Mouse (Mus musculus): ENCODE measurements around the gene Hdac1.
A peak's percentile ranks its signal among the peaks of the same experiment; 100 is the strongest.

Hdac1 gene

DNA sequence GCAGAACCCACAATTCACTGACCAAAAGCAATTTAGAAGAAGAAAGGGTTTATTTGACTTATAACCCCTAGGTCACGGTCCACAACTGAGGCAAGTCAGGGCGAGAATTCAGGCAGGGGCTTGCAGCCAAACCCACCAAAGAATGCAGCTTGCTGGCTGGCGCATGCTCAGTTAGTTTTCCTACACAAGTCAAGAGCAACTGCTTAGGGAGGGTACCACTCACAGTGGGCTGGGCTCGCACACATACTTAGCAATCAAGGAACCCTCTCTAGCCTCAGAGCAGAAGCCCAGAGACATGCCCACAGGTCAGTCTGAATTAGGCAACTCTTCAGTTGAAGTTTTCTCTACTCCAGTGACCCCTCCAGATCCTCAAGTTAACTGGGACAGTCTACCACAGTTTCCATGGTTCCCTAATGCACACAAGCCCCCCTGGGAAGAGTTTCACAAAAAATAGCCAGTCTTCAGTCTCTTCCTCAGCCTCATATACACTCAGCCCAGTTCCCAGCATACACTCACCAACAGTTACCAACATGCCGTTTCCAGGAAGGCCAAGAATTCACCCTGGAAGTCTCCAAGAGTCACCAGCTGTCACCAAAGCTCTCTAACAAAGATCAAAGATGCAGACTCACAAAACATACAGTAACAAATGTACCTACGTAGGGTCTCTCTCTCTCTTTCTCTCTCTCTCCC lies 31.6 kb downstream of the Hdac1 start:
- DNase-seq (ENCODE audit: low read depth) = no peak

- DNase-seq (ENCODE audit: low read depth) = no peak
Measured at GRCm38 (mm10) chr4:129509650-129510049, 32.9 kb downstream of the Hdac1 start.

DNA sequence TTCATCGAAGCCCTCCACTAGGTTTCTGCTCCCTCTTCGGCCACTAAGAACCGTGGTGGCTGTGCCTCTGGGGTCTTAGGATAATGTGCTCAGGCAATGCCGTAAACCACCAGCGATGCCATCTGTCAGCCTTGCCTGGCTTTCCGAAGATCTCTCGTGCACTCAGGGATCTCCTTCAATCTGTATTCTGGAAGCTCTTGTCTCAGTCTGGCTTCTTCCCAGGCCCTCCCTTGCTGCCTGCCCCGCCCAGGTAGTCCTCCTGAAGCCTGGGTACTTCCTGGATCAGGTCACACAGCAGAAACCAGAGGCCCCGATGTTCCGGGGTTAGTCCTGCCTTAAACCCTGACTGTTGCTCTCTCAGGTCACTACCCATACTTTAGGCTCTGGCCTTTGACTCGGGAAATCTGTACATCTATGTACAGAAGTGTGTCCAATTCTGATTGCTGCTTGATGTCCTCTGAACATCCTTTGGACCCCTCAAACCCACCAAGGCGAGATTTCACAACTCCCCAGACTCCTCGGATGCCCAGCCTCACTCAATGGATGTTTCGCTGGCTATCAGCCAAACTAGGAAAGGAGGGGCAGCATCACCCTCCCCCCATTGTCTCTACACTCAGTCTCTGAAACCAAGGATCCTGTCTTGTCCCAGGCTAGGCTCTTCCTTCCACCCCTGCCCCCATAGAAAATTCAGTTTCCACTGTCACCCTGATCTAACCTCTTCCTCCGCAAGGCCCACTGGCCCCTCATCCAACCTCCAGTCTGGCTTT lies 33.5 kb downstream of the Hdac1 start:
- DNase-seq (ENCODE audit: low read depth) = no peak

DNA sequence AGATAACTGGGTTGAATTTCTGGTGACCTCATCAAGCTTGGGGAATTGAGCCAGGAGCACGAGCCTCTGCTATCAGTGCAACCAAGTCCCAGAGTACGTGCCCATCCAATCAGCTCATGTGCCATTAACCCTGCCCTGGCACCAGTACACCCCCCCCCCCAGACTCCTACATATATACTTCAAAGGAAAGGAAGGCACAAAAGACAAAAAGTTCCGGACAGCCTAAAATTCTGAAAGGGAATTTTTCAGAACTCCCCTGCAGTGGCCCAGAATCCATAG lies 34.3 kb downstream of the Hdac1 start:
- no peak for DNase-seq (ENCODE audit: low read depth)

DNA sequence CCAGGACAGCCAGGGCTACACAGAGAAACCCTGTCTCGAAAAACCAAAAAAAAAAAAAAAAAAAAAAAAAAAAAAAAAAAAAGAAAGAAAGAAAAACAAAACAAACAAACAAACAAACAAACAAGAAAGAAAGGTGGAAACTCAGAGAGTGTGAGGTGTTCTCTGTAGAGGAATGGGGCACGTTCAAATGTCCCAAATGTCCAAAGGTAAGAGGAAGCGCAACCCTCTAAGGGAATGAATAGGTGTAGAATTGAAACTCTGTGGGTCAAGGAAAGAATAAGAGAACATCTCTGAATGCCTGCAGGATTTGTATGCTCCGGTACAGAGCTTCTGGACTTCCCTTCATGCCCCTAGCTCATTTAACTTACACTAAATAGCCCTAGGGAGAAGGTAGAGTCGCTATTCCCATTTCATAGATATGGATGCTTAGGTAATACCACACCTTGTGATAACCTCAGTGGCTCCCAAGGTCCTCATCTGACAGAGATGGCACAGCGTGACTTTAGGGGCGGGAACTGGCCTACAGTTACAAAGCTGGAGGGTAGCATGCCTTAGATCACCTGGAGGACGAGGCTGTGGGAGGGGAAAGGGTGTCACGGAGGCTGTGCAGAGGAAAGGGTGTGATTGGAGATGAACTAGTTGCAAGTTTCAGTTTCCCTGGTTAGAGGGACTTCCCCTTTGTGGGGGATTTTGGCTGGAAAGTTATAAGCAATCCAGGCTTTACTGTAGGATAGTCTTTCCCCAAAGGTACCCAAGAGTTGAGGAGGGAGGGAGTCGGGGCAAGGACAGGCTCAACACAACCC lies 34.9 kb downstream of the Hdac1 start:
- peak; percentile 36 for DNase-seq (ENCODE audit: low read depth)

GRCm38 (mm10) chr4:129505511-129505910 lies 37.0 kb downstream of the Hdac1 start:
- DNase-seq (ENCODE audit: low read depth) = no peak

DNA sequence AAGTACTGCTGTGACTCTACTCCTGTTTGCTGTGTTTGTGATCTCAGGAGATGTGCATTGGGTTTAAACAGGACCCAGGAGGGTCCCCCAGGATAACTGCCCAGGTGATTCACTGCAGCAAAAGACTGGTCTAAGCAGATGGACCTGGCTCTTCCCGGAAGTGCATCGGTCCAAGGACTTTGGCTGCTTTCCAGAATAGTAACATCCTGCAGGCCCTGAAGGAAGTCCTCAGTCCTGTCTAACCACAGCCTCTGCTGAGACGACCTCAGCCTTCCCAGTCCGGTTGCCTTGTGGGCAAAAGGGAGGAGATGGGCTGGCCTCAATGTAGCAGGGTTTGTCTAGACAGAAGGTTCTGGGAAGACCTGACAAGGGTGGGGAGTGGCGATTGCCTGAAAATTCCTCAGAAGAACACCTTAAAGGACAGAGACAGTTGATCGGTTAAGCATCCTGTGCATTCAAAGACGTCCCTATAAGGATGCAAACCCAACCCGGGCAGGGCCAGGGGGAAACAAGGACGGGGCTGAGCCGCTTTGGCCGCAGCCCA lies 39.5 kb downstream of the Hdac1 start:
- no peak for DNase-seq (ENCODE audit: low read depth)

- DNase-seq (ENCODE audit: low read depth) = no peak
Measured at GRCm38 (mm10) chr4:129502327-129502888, 40.1 kb downstream of the Hdac1 start.

DNA sequence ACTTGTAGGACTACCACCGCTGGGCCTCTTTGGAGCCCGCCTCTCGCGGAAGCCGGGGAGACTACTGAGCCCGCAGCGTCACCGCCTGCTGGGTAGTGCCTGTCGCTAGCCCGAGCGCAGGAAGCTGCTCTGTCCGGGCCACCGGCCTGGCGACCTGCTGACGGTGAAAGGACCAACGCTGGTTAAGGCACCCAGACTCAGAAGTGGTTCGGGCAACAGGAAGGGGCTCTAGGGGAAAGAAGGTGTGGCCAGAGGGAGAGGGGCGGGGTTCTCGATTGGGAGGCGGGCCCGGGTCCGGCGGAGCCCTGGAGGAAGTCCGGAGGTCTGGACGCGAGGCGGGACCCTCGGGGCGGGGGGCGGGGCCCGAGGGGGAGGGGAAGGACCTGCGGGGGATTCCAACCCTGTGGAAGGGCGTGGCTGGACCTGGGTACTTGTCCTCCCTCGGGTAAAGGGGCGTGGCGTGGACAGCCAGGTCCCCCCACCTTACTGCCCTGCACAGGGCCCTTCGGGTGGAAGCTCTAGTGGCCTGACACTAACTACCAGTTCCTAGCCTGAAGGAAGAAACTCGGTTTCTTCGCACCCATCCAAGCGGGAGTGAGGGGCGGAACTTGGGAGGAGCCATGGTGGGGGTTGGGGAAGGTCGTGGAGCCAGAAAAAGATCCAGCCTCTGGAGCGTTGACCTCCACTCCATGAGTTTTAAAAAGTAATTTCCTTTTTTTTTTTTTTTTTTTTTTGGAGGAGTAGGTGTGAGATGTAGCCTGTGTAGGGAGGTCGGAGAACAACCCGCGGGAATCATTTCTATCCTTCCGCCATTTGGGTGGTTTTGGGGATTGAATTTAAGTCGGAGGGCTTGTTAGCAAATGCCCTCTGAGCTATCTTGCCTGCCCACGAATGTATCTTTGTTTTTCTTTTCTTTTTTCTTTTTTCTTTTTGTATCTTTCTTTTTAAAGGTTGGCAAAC lies 41.6 kb downstream of the Hdac1 start:
- DNase-seq (ENCODE audit: low read depth) = peak; percentile 74

GRCm38 (mm10) chr4:129500017-129500416 lies 42.5 kb downstream of the Hdac1 start:
- no peak for DNase-seq (ENCODE audit: low read depth)

DNA sequence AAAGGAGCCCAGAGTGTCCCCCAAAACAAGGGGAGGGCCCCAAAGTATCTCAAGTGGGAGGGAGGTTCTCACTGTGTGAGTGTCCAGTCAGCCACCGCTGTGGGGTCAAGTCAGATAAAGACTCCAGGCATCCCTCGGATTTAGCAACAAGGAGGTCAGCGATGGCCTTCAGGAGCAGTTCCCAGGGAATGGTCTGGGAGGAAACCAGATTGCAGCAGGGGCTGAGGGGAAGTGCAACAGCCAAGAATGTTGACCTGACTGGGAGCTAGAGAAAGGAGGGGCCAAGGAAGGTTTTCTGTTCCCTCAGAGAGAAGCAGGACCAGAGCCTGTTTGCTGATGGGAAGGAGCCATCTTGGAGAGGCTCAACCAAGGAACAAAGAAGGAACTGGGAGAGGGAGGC lies 43.6 kb downstream of the Hdac1 start:
- no peak for DNase-seq (ENCODE audit: low read depth)

DNA sequence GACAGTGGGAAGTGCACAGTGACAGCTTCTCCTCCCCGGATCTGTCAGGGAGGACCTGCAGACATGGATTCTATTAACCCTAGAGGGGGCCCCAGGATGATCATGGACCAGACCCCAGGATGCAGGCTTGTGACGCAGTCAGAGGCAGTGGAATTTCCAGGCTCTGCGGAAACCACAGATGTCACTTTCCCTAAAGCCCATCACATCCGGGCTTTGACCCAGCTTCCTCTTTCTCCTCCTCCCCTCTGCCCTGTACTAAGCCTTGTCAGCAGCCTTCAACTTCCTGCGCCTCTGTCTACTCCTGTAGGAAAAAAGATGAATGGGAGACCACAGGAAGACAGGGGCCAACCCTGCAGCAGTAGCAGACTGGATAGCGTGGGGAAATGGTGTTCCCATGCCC lies 45.9 kb downstream of the Hdac1 start:
- peak; percentile 46 for DNase-seq (ENCODE audit: low read depth)

GRCm38 (mm10) chr4:129495672-129496562 lies 46.6 kb downstream of the Hdac1 start:
- DNase-seq (ENCODE audit: low read depth) = peak; percentile 42

- DNase-seq (ENCODE audit: low read depth) = no peak
Measured at GRCm38 (mm10) chr4:129494681-129495080, 47.8 kb downstream of the Hdac1 start.

GRCm38 (mm10) chr4:129490972-129491880 lies 51.3 kb downstream of the Hdac1 start, which contains the start of the genes Tssk3 and Fam229a:
TSS of gene Tssk3 (minus strand) at chr4:129491022.
TSS of gene Fam229a (plus strand) at chr4:129491190.
- no peak for DNase-seq (ENCODE audit: low read depth)

DNA sequence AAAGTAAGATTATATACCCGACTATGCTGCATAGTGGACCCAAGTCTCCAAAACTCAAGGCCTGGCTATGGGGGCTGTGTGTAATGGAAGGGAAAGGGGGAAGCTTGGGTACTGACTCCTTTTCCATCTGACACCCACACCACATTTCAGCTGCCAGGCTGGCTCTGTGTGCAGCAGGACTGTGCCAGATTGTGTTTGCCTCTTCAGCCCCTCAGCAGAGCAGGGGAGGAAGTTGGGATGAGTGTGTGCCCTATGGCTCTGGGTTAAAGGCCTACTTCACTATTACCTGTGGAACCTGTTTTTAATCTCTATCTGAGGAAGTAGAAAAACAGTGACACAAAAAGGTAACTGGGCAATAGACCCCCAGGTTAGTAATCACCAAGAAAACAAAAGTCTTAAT lies 61.4 kb downstream of the Hdac1 start:
- DNase-seq (ENCODE audit: low read depth) = no peak

DNA sequence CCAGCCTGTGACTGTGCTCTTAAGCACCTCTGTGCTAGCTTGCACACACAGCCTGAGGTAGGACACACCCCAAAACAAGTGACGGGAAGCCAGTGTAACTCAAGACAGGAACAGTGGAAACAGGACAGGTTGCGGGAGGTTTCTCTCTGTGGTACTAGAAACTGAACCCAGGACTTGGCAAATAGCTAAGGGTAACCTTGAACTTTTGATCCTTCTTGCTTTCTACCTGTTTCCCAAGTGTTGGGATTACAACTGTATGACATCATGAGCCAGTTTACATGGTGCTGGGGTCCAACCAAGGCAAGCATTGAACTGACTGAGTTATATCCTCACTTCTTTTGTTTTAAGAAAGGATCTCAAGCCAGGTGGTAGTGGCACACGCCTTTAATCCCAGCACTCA lies 62.6 kb downstream of the Hdac1 start:
- no peak for DNase-seq (ENCODE audit: low read depth)

DNA sequence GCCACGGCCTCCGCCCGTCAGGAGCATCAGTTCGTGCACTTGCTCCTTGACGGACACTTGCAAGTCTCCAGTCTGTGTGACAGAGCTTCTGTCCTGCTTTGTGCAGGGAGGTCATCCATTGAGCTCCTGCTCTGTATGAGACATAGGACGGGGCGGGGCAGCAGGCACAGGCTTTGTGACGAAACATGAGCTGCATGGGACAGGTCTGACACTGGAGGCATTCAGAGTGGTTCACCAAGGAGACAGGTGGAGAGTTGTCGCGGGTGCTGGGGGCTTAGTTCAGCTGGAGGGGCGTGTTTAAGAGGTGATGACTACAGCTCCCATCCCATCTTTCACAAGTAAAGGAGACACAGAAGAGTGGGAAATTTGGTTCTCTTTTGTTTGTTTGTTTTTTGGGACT lies 66.5 kb downstream of the Hdac1 start:
- DNase-seq (ENCODE audit: low read depth) = no peak
